Mouse (Mus musculus): Measurements from ENCODE around the gene Efnb3.

DNA sequence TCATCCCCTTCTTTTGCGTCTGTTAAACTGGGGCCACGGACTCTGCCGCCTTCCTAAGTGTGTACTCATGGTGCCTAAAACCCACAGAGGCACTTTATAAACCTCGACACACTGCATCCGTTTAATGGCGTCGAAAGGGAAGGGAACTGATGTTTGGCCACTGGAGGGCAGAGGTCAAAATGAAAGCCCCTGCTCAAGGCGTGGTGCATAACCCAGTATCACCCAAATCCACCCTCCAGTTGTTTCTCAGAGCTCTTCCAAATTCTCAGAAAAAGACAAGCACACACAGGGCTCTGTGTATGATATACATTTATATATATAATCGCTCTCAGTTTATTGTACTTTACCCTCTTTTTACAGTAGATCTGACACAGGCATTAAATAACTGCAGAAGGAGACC, 39.4 kb upstream of the Efnb3 start:
- TF ChIP-seq E2F4 (IDR thresholded peaks at IDR 0.05; ENCODE audit: borderline replicate concordance, low read depth, low read length) (no peak), GABPA (IDR thresholded peaks at IDR 0.05; ENCODE audit: low read depth, low read length) (no peak), NRF1 (IDR thresholded peaks at IDR 0.05; ENCODE audit: insufficient read depth, low read depth, low read length, poor library complexity, severe bottlenecking) (no peak), POLR2A (IDR thresholded peaks at IDR 0.05; ENCODE audit: control insufficient read depth in 1 of 2, insufficient read depth in 1 of 2, low read depth in 1 of 2, low read length in 2 of 2, poor library complexity in 1 of 2) (no peak), EP300 (IDR thresholded peaks at IDR 0.05; ENCODE audit: low read depth in 1 of 2, low read length in 2 of 2) (no peak), CTCF (IDR thresholded peaks at IDR 0.05 in 2 of 3, conservative IDR thresholded peaks at IDR 0.05 in 1 of 3; ENCODE audit: control insufficient read depth in 1 of 3, insufficient read depth in 1 of 3, low read depth in 2 of 3, low read length in 3 of 3, poor library complexity in 1 of 3, severe bottlenecking in 1 of 3) (no peak), JUND (IDR thresholded peaks at IDR 0.05; ENCODE audit: low read depth, low read length) (no peak), USF2 (IDR thresholded peaks at IDR 0.05; ENCODE audit: borderline replicate concordance in 1 of 2, insufficient read depth in 1 of 2, low read depth in 1 of 2, low read length in 2 of 2) (no peak), ZKSCAN1 (IDR thresholded peaks at IDR 0.05; ENCODE audit: low read depth, low read length) (no peak), POLR2AphosphoS5 (IDR thresholded peaks at IDR 0.05; ENCODE audit: borderline replicate concordance, low read depth, low read length) (no peak), USF1 (IDR thresholded peaks at IDR 0.05; ENCODE audit: low read depth, low read length) (no peak)

Data from MEL (cell line).